Mouse (Mus musculus) lung, postnatal 0 days (tissue): ENCODE results near the gene Cryaa.
A peak's percentile ranks its signal among the peaks of the same experiment; 100 is the strongest.

Source experiments
- CTCF ChIP-seq: IDR thresholded peaks from 2 replicates; pipeline ENCODE4 v1.5.1; 2016; ENCODE audit warnings: antibody characterized with exemption, mild to moderate bottlenecking
- EP300 ChIP-seq: IDR thresholded peaks from 2 replicates; pipeline ENCODE4 v1.6.1; 2016; ENCODE audit warnings: antibody characterized with exemption, mild to moderate bottlenecking, control low read depth

- TF ChIP-seq CTCF (0 out of 2 replicates have a peak, but pooled peaks have one; percentile 1), EP300 (no peak)
Observed at GRCm38 (mm10) chr17:31658468-31659185, 19.0 kb upstream of the Cryaa start, which contains the start of gene U2af1.
